Mouse (Mus musculus) erythroblast, embryonic 14.5 days (primary cell): ENCODE measurements at regions not wholly inside any gene's neighbourhood (a gene's known extent, or its start where the extent isn't known, plus 50 kb on each side); places are given as distances from the start of the nearest gene placed in this dataset.
"Not testable (repeated sequence)": the region's sequence is repeated elsewhere in the genome, so short reads cannot be mapped to it uniquely, and the experiment has no call there.

Experiments used
- GATA1 ChIP-seq: IDR thresholded peaks from 2 replicates; pipeline ENCODE4 v1.6.1; 2012; ENCODE audit warnings: low read length, inconsistent platforms, mixed read lengths
- TAL1 ChIP-seq: IDR thresholded peaks from 3 replicates; pipeline ENCODE4 v1.6.1; 2012; ENCODE audit warnings: low read length, inconsistent platforms, mixed read lengths

GRCm38 (mm10) chr14:53109732-53110131 is 614.2 kb upstream of the Olfr1507 start:
- not testable (repeated sequence) for TF ChIP-seq GATA1, TAL1
